Mouse (Mus musculus) monocyte, adult 2 months (primary cell): ENCODE results near the gene Apom.

Experiments used
- DNase-seq, 2 experiments: peaks; one replicate each; pipeline ENCODE4 v3.0.0; 2022; ENCODE audit warnings: low spot score in 2 of 2, low read depth in 1 of 2

Apom gene

GRCm38 (mm10) chr17:35131500-35132173 is at the start of gene Apom:
Gene Apom, minus strand, starts transcription at chr17:35132050.
- DNase-seq = no peak

- no peak for DNase-seq
These were observed 48.2 kb upstream of the Apom start for GRCm38 (mm10) chr17:35180093-35180492.

- DNase-seq = peak in 1 of 2 experiments; percentile 69
These were observed 46.7 kb upstream of the Apom start for GRCm38 (mm10) chr17:35178528-35178927.

- no peak for DNase-seq
These were observed 44.1 kb upstream of the Apom start, which contains the start of gene Aif1 for GRCm38 (mm10) chr17:35175968-35176367. Gene Aif1, minus strand, starts transcription at chr17:35176068.

GRCm38 (mm10) chr17:35175382-35175781 is 43.5 kb upstream of the Apom start:
- no peak for DNase-seq

GRCm38 (mm10) chr17:35174201-35174977 is 42.5 kb upstream of the Apom start:
- no peak for DNase-seq

GRCm38 (mm10) chr17:35173329-35173728 is 41.5 kb upstream of the Apom start:
- DNase-seq = no peak

GRCm38 (mm10) chr17:35172445-35173234 is 40.8 kb upstream of the Apom start:
- peak in 1 of 2 experiments; percentile 35 for DNase-seq

GRCm38 (mm10) chr17:35168541-35169207 is 36.8 kb upstream of the Apom start:
- no peak for DNase-seq

- no peak for DNase-seq
These were observed 35.9 kb upstream of the Apom start for GRCm38 (mm10) chr17:35167794-35168193.

GRCm38 (mm10) chr17:35166352-35167035 is 34.6 kb upstream of the Apom start:
- no peak for DNase-seq

- DNase-seq = no peak
These were observed 33.8 kb upstream of the Apom start for GRCm38 (mm10) chr17:35165451-35166155.

GRCm38 (mm10) chr17:35164568-35165450 is 33.0 kb upstream of the Apom start, which contains the start of gene Prrc2a:
Gene Prrc2a, minus strand, starts transcription at chr17:35164897.
- peak; percentile 93 to 96 for DNase-seq

- no peak for DNase-seq
These were observed 32.3 kb upstream of the Apom start for GRCm38 (mm10) chr17:35164218-35164567.

GRCm38 (mm10) chr17:35163326-35164081 is 31.7 kb upstream of the Apom start:
- no peak for DNase-seq

GRCm38 (mm10) chr17:35162730-35163129 is 30.9 kb upstream of the Apom start:
- no peak for DNase-seq

GRCm38 (mm10) chr17:35162121-35162520 is 30.3 kb upstream of the Apom start:
- DNase-seq = no peak

- no peak for DNase-seq
These were observed 29.6 kb upstream of the Apom start for GRCm38 (mm10) chr17:35161421-35161820.
